Mouse (Mus musculus) liver (tissue): ENCODE results near the gene Fam210b.

Source experiments
- DNase-seq: peaks from one replicate; pipeline ENCODE4 v3.0.0-alpha.2; 2020; ENCODE audit warnings: mixed read lengths

The Fam210b gene

DNA sequence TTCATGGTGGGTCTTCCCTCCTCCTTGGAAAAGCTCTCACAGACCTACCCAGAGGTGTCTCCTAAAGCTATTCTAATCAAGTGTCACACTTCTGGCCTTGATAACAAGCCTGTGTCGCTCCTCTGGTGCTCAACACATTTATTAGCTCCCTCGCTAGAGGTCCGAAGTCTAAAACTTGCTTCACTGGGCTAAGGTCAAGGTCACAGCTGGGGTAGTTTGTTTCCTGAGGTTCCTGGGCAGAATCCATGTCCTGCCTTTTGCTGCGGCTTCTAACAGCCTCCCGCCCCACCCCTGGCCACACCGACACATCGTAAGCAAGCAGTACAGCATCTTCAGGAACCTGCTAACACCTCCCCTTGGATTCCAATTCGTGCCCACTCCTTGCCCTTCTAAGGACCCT is 5.4 kb downstream of the Fam210b start:
- DNase-seq = no peak

DNA sequence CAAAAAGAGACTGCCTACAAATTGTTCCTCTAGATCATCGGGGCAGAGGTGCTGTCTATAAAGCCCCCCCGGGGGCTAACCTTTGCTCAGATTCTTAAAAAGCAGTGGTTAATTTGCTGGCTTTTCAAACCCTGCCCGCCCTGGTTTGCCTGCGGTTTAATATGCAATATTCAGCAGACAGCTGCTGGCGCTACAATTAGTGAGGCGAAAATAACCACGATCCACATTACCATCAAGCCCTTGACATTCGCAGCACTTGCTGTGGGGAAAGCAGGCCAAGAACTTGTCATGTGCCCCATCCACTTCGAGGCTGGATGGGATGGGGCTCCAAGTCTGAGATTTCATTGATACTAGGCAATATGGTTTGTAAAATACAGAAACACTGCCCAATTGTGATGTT is 7.9 kb downstream of the Fam210b start:
- DNase-seq = no peak

- no peak for DNase-seq
These were observed 9.4 kb downstream of the Fam210b start for GRCm38 (mm10) chr2:172354761-172355160.

- no peak for DNase-seq
These were observed 10.5 kb downstream of the Fam210b start for GRCm38 (mm10) chr2:172355833-172356232.

DNA sequence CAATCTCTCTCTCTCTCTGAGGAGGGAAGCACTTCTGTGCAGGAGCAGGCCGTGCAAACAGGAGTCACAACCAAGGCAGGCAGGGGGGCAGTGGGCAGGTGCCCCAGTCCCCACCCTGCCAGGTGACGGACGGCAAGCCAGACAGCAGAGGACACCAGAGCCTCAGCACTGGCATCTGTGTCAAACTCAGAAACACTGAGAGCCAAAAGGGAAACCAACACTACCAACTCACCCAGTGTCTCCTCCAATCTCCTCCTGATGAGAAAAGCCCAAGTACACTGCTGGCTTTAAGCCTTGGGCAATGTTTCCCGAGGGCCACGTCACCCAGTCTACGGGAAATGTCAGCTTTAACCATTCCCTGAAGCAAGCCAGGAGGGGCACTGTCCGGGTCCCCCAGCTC is 17.8 kb downstream of the Fam210b start:
- DNase-seq = no peak

DNA sequence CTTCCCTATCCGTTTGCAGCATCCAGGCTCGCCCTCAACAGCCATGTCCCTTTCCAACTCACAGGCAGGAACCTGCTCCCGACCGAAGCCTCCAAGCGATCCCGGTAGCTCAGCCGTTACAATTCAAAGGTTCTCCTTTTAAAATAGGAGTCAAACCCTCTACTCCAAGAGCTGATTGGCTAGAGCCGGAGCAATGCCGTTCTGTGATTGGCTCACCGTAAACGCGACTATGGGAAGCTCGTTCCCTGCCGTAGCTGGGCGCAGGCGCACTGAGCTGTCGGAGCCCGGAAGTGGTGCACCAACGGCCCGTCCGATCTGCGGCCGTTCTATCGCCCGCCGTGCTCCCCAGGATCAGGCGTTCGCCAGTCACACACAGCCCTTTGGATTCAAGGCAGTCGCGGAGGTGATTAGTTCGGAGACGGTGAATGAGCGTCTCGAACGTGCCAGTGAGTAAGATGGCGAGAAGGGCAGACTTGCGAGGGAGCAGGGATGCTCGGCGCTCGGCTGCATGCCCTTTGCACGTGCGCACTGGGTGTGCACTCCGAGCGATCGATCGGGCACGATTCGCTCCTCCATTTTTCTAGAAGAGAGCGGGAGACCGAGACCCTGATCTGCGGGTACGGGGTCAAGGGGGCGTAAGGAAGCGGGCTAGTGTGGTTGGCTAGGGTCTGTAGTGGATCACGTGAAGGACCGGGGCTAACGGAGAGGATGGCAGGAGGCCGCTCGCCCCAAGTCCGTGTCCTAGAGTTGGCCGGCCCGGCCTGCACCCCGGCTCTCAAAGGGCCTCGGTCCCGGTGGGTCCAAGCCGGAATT is 25.3 kb downstream of the Fam210b start, which contains the start of the genes Aurka and Cstf1:
Gene Aurka (minus strand): TSS at position 125 of the 813 bp plus-strand sequence.
Gene Cstf1 (plus strand): TSS at position 271 of the 813 bp plus-strand sequence.
- peak; percentile 96 for DNase-seq

- DNase-seq = no peak
These were observed 25.9 kb downstream of the Fam210b start for GRCm38 (mm10) chr2:172371258-172371657.

DNA sequence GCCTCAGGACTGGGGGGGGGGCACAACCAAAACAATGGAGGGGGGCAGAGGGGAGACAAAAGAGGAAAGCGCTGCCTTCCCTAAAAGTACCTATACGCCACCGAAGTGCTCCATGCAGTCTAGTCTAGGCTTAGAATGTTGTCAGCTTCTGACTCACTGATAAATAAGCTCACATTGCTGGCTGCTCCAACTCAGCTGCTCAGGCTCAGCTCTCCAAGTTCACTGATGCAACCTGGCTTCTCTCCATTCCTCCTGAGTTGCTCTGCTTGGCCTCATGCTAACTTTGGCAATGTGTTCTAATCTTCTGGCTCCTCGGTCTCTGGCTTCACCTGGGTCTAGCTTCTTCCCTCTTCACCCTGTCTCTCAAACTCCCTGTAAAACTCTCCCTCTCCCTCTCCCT is 31.2 kb downstream of the Fam210b start:
- no peak for DNase-seq

GRCm38 (mm10) chr2:172376999-172377515 is 31.7 kb downstream of the Fam210b start:
- DNase-seq = no peak

GRCm38 (mm10) chr2:172378332-172378731 is 33.0 kb downstream of the Fam210b start:
- peak; percentile 42 for DNase-seq

DNA sequence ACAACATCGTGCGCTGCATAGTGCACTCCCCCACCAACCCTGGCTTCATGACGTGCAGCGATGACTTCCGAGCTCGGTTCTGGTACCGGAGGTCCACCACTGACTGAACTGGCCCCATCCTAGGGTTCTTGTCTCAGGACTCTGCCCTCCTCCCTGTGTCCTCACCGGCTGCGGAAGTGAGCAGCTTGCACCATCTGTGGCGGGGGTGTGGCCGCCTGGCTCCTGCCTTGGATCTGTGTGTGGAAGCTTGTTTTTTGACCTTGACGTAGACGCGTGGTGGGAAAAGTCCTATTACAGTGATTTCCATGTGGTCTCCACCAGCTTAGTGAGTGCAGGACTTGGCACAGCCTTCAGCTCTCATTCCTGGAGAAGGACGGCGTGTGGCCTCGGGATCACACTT is 35.1 kb downstream of the Fam210b start:
- no peak for DNase-seq

GRCm38 (mm10) chr2:172381341-172381740 is 36.0 kb downstream of the Fam210b start:
- DNase-seq = no peak

GRCm38 (mm10) chr2:172381898-172382297 is 36.5 kb downstream of the Fam210b start:
- DNase-seq = no peak

GRCm38 (mm10) chr2:172384715-172385114 is 39.4 kb downstream of the Fam210b start:
- DNase-seq = no peak

DNA sequence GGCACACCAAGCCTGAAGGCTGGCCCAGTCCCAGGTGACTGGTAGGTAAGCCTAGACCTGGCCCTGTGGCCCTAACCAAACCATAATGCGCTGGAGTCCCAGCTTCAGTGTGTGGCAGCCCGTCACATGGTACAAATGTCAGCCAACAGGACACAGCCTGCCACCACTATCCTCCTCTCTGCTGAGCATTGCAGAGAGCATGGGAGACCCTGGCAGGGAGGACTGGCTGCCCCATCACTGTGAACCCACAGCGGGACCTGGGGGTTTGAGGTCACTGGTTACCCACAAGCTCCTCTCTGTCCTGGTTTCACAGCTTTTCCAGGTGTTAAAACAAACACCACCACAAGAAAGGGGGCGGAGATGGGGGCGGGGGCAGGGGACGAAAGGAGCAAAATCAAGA is 45.0 kb downstream of the Fam210b start:
- no peak for DNase-seq

DNA sequence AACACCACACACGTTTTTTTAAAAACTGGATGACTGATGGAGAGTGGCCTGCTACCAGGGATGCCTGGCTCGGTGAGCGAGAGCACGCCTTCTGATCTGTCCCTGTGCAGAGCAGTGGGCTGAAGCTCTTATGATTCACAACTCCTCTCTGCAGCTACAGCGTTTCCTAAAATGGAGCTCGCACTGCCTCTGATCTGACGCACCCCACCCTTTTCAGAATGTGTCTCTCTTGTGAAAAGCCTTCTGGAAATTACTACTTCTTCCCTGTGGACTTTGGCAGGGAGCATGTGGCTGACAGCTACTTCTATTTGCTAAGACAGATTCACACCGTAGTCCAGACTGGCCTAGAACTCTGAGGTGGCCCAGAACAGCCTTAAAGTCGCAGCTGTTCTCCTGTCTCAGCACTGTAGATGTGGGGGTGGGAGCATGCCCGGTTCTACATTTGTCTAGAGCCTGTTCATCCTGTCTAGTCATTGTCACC is 46.7 kb downstream of the Fam210b start:
- no peak for DNase-seq

- DNase-seq = peak; percentile 47
These were observed 48.2 kb downstream of the Fam210b start, which contains the start of gene Cass4 for GRCm38 (mm10) chr2:172393391-172394051. Gene Cass4, plus strand, starts transcription at chr2:172393794.

DNA sequence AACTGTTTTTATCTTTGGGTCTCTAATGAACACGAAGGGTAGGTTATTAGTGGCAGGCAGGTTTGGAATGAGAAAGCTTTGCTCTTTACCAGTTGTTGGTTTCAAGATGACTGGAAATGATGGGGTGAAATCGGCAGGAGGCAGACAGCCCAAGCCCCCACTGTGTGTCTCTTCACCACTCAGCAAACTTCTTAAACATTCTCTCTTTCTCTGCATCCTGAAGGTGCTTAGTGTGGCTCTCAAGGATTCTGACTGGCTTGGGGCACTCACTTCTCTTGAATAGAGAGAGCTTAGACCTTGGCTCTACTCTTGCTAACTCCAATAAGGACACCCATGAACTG is 48.7 kb downstream of the Fam210b start:
- DNase-seq = no peak

DNA sequence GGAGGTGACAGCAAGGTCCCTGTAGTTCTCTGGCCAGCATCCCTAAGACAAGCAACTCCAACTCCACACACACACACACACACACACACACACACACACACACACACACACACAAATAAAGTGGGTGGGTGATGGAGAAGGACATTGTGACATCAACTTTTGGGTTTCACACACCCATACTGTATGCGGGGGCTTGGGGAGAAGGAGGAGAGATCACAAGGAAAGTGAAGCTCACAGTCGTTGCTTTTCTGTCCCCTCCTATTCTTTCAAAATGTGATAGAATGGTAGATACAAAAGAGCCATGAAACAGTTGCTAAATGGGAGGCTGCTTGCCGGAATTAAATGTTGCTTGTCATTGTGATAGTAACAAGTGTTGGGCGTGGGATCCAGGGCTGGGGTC is 49.3 kb downstream of the Fam210b start:
- no peak for DNase-seq

- no peak for DNase-seq
These were observed 50.6 kb downstream of the Fam210b start for GRCm38 (mm10) chr2:172395961-172396360.

- no peak for DNase-seq
These were observed 54.5 kb downstream of the Fam210b start for GRCm38 (mm10) chr2:172399901-172400300.

DNA sequence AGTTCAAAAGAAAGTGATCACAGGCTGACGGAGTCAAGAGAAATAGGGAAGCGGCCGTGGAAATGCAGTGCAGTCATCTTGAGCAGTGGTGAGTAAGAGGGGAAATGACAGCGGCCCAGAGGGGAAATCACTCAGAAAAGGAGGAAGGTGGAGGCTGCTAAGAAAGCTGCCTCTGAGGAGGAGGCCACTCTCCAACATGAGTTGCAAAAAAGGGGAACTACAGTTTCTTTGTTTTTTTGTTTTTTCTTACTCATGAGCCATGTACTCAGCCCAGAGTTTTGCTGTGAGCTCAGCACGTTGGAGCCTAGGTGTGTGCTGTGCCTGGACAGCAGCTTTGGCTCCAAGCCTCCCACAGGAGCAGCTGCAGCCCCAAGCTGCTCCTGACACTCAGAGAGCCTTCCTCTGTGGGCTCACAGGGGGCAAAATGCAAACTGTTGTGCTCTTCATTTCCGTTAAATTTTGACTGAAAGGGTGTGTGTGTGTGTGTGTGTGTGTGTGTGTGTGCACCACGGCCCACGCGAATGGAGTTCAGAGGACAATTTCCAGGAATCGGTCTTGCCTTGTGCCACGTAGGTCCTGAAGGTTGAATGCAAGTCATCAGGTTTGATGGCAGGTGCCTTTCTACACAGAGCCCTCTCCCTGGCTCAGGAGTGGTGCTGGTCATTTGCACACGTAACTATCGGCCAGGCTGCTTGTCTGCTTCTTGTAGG is 55.9 kb downstream of the Fam210b start:
- DNase-seq = peak; percentile 35

GRCm38 (mm10) chr2:172404239-172404638 is 58.9 kb downstream of the Fam210b start:
- DNase-seq = no peak
